Mouse (Mus musculus): ENCODE results near the gene Adgrf3.
A peak's percentile ranks its signal among the peaks of the same experiment; 100 is the strongest.

DNA sequence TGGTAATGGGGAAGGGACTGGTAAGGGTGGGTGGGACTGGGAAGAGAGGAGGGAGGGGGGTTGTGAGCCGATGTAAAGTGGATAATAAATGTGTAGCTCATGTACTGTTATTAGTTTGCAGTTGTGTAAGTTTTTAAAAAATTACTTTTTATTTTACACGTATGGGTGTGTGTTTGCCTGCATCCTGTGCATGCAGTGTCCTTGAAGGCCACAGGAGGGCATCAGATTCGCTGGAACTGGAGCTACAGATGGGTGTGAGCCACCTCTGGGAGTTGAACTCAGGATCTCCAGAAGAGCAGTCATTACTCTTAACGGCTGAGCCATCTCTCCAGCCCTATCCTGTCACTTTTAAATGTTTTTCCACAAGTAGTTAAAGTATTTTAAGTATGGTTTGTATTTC lies 25.4 kb upstream of the Adgrf3 start:
- TF ChIP-seq CTCF (IDR thresholded peaks at IDR 0.05; ENCODE audit: borderline replicate concordance, insufficient read depth, low read depth, low read length) (peak; percentile 72), POLR2A (IDR thresholded peaks at IDR 0.05; ENCODE audit: borderline replicate concordance, insufficient read depth, low read length) (no peak)
